In genomic region chr13:18323407-18323806, GRCm38 (mm10) we compare ENCODE assay signal across 15 mouse cellular contexts.
DNase-seq lines count a peak whose midpoint lies in the region; ATAC-seq lines count a peak whose summit lies in the region.
"Had no signal": no experiment of that assay in that cellular context is flagged by ENCODE, and none has a peak within 500 bp of the region (broad histone marks: within the 10 kb centered on the region; RNA-seq: fewer than 3 reads in every experiment).

No protein-coding gene starts in this region.

- no peak overlapping the region for H3K27ac ChIP-seq in midbrain, embryonic 11.5 days (ENCODE audit: low read depth, low read length)
- no peak overlapping the region; the same call in 1 of the 2 replicates for H3K27ac ChIP-seq in midbrain, embryonic 10.5 days (replicated peaks)
- H3K27ac ChIP-seq in hindbrain, embryonic 10.5 days, result peak overlapping the region; percentile 56; the same call in 1 of the 2 replicates
- peak overlapping the region; percentile 75 for H3K27ac ChIP-seq in midbrain, embryonic 13.5 days
- no peak overlapping the region for H3K27ac ChIP-seq in heart, embryonic 10.5 days
- H3K27ac ChIP-seq: embryonic facial prominence, embryonic 15.5 days; limb, embryonic 10.5 days; liver, embryonic 14.5 days had no signal

- no peak for DNase-seq in midbrain, embryonic 11.5 days (ENCODE audit: low spot score, missing footprints)
- no peak for DNase-seq in midbrain, embryonic 10.5 days (ENCODE audit: low spot score)
- no peak for DNase-seq in hindbrain, embryonic 10.5 days (ENCODE audit: low spot score)
- DNase-seq in retina, postnatal 1 day, result peak; percentile 41
- no peak for DNase-seq in thymus, postnatal 36 days
- no peak for DNase-seq in heart, embryonic 10.5 days (ENCODE audit: low spot score)
- no peak for DNase-seq in embryo, embryonic 11 days
- DNase-seq: adrenal gland, postnatal 10 days; kidney, postnatal 25 days; right cerebral cortex, adult 18-20 months had no signal

- peak; percentile 61; the same call in 1 of the 2 replicates for ATAC-seq in midbrain, embryonic 11.5 days (ENCODE audit: low FRiP score)
- peak; percentile 81 for ATAC-seq in midbrain, embryonic 13.5 days
- ATAC-seq: intestine, postnatal 0 days had no signal

- no peaks in the 10 kb centered on the region for H3K9me3 ChIP-seq in midbrain, embryonic 11.5 days (ENCODE audit: control insufficient read depth, low read length)
- no peaks in the 10 kb centered on the region for H3K9me3 ChIP-seq in midbrain, embryonic 10.5 days (replicated peaks)
- no peaks in the 10 kb centered on the region for H3K9me3 ChIP-seq in hindbrain, embryonic 10.5 days
- no peaks in the 10 kb centered on the region for H3K9me3 ChIP-seq in midbrain, embryonic 13.5 days
- no peaks in the 10 kb centered on the region for H3K9me3 ChIP-seq in heart, embryonic 10.5 days
- H3K9me3 ChIP-seq: embryonic facial prominence, embryonic 15.5 days; limb, embryonic 10.5 days had no signal

- H3K36me3 ChIP-seq in midbrain, embryonic 11.5 days (ENCODE audit: control insufficient read depth, insufficient read depth, low read length), result no peaks in the 10 kb centered on the region
- no peaks in the 10 kb centered on the region for H3K36me3 ChIP-seq in midbrain, embryonic 10.5 days
- no peaks in the 10 kb centered on the region for H3K36me3 ChIP-seq in hindbrain, embryonic 10.5 days
- no peaks in the 10 kb centered on the region for H3K36me3 ChIP-seq in midbrain, embryonic 13.5 days
- H3K36me3 ChIP-seq in heart, embryonic 10.5 days, result no peaks in the 10 kb centered on the region
- H3K36me3 ChIP-seq: embryonic facial prominence, embryonic 15.5 days; limb, embryonic 10.5 days had no signal

- no peak overlapping the region for H3K4me2 ChIP-seq in midbrain, embryonic 11.5 days
- no peak overlapping the region; the same call in 1 of the 2 replicates for H3K4me2 ChIP-seq in midbrain, embryonic 13.5 days (replicated peaks)
- H3K4me2 ChIP-seq: embryonic facial prominence, embryonic 15.5 days had no signal

- no peak overlapping the region for H3K4me3 ChIP-seq in midbrain, embryonic 11.5 days (ENCODE audit: low read depth, low read length)
- H3K4me3 ChIP-seq in midbrain, embryonic 10.5 days, result no peak overlapping the region
- H3K4me3 ChIP-seq in hindbrain, embryonic 10.5 days, result no peak overlapping the region
- H3K4me3 ChIP-seq in midbrain, embryonic 13.5 days (replicated peaks), result no peak overlapping the region
- no peak overlapping the region for H3K4me3 ChIP-seq in heart, embryonic 10.5 days
- H3K4me3 ChIP-seq: embryonic facial prominence, embryonic 15.5 days; limb, embryonic 10.5 days had no signal

- WGBS in midbrain, embryonic 11.5 days, result 77% methylated on average over 8 of the region's 8 CpGs
- 82% methylated on average over 8 of the region's 8 CpGs for WGBS in midbrain, embryonic 10.5 days
- 80% methylated on average over 8 of the region's 8 CpGs for WGBS in hindbrain, embryonic 10.5 days
- WGBS in midbrain, embryonic 13.5 days, result 48% methylated on average over 8 of the region's 8 CpGs
- WGBS in heart, embryonic 10.5 days, result 81% methylated on average over 8 of the region's 8 CpGs

- H3K27me3 ChIP-seq in midbrain, embryonic 11.5 days (ENCODE audit: control insufficient read depth, insufficient read depth, low read length), result no peaks in the 10 kb centered on the region
- H3K27me3 ChIP-seq in midbrain, embryonic 10.5 days (ENCODE audit: low read depth, poor library complexity, severe bottlenecking), result no peaks in the 10 kb centered on the region
- no peaks in the 10 kb centered on the region for H3K27me3 ChIP-seq in hindbrain, embryonic 10.5 days (ENCODE audit: insufficient read depth, poor library complexity, severe bottlenecking)
- H3K27me3 ChIP-seq in midbrain, embryonic 13.5 days, result no peaks in the 10 kb centered on the region
- H3K27me3 ChIP-seq in heart, embryonic 10.5 days (ENCODE audit: insufficient read depth, poor library complexity, severe bottlenecking), result no peaks in the 10 kb centered on the region
- H3K27me3 ChIP-seq: embryonic facial prominence, embryonic 15.5 days had no signal

- H3K9ac ChIP-seq in midbrain, embryonic 11.5 days (ENCODE audit: low read length), result no peak overlapping the region
- H3K9ac ChIP-seq in midbrain, embryonic 13.5 days (replicated peaks), result no peak overlapping the region
- H3K9ac ChIP-seq: embryonic facial prominence, embryonic 15.5 days; liver, embryonic 14.5 days had no signal

- H3K4me1 ChIP-seq in midbrain, embryonic 11.5 days (ENCODE audit: control insufficient read depth, insufficient read depth, low read length), result 0 out of 2 replicates have a peak, but pooled peaks cover 3% of the 10 kb centered on the region
- H3K4me1 ChIP-seq in midbrain, embryonic 10.5 days, result peaks cover 12% of the 10 kb centered on the region; the same call in 1 of the 2 replicates
- peaks cover 8% of the 10 kb centered on the region; the same call in 1 of the 2 replicates for H3K4me1 ChIP-seq in hindbrain, embryonic 10.5 days (replicated peaks)
- H3K4me1 ChIP-seq in midbrain, embryonic 13.5 days (replicated peaks), result peaks cover 21% of the 10 kb centered on the region
- no peaks in the 10 kb centered on the region for H3K4me1 ChIP-seq in heart, embryonic 10.5 days
- H3K4me1 ChIP-seq: embryonic facial prominence, embryonic 15.5 days; limb, embryonic 10.5 days had no signal

Comparison
In these comparisons a context has a peak if more than half of its experiments do, and no peak if none do; other contexts are left out.
1. H3K27ac ChIP-seq: peak in hindbrain, embryonic 10.5 days (single experiment) and midbrain, embryonic 13.5 days (single experiment); none in midbrain, embryonic 11.5 days (single experiment), midbrain, embryonic 10.5 days (single experiment) and heart, embryonic 10.5 days (single experiment).